Comparison of ENCODE assay signal across 19 mouse cellular contexts in the genomic region with DNA sequence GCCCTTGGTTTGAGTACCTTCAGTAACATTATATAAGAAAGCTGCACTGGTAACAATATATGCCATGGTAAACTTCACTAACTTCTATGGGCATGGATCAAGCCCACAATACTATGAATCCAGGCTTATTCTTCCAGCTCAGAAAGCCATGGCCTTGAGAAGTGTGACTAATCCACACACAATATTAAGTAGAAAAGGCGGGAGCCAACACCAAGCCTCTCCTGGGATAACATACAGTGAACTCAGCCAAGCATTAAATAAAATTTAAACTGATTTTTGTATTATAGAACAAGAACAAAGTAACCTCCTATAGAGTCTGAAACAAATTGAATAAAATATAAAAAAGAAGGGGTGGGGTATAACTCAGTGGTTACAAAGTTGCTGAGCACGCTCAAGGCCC.
A peak's percentile ranks its signal among the peaks of the same experiment; 100 is the strongest.
DNase-seq lines count a peak whose midpoint lies in the region; ATAC-seq lines count a peak whose summit lies in the region.
"Had no signal": no experiment of that assay in that cellular context is flagged by ENCODE, and none has a peak within 500 bp of the region (broad histone marks: within the 10 kb centered on the region; RNA-seq: fewer than 3 reads in every experiment).

No protein-coding gene starts in this region.

- H3K9ac ChIP-seq in hindbrain, embryonic 12.5 days: no peak overlapping the region
- H3K9ac ChIP-seq in hindbrain, embryonic 13.5 days: no peak overlapping the region
- no peak overlapping the region for H3K9ac ChIP-seq in midbrain, embryonic 13.5 days (replicated peaks)
- no peak overlapping the region for H3K9ac ChIP-seq in midbrain, embryonic 15.5 days
- H3K9ac ChIP-seq in hindbrain, embryonic 15.5 days: no peak overlapping the region
- H3K9ac ChIP-seq in kidney, embryonic 14.5 days (ENCODE audit: low read depth, low read length): no peak overlapping the region
- H3K9ac ChIP-seq: embryonic facial prominence, embryonic 12.5 days; forebrain, embryonic 15.5 days; heart, embryonic 13.5 days had no signal

- 44% methylated on average over 2 of the region's 2 CpGs for WGBS in hindbrain, embryonic 12.5 days
- WGBS in hindbrain, embryonic 13.5 days: 40% methylated on average over 2 of the region's 2 CpGs
- 43% methylated on average over 2 of the region's 2 CpGs for WGBS in midbrain, embryonic 13.5 days
- 31% methylated on average over 2 of the region's 2 CpGs for WGBS in midbrain, embryonic 15.5 days
- WGBS in hindbrain, embryonic 15.5 days: 56% methylated on average over 2 of the region's 2 CpGs
- 84% methylated on average over 2 of the region's 2 CpGs for WGBS in kidney, embryonic 14.5 days

- H3K27ac ChIP-seq in hindbrain, embryonic 12.5 days: no peak overlapping the region; the same call in 1 of the 2 replicates
- no peak overlapping the region for H3K27ac ChIP-seq in hindbrain, embryonic 13.5 days
- H3K27ac ChIP-seq in midbrain, embryonic 13.5 days: no peak overlapping the region
- no peak overlapping the region for H3K27ac ChIP-seq in midbrain, embryonic 15.5 days
- no peak overlapping the region for H3K27ac ChIP-seq in hindbrain, embryonic 15.5 days (replicated peaks)
- no peak overlapping the region for H3K27ac ChIP-seq in kidney, embryonic 14.5 days (ENCODE audit: low read depth, low read length)
- H3K27ac ChIP-seq: embryonic facial prominence, embryonic 12.5 days; forebrain, embryonic 15.5 days; heart, embryonic 13.5 days had no signal

- no peaks in the 10 kb centered on the region for H3K9me3 ChIP-seq in hindbrain, embryonic 12.5 days (replicated peaks)
- peaks cover 6% of the 10 kb centered on the region for H3K9me3 ChIP-seq in hindbrain, embryonic 13.5 days
- H3K9me3 ChIP-seq in midbrain, embryonic 13.5 days: no peaks in the 10 kb centered on the region; the same call in 1 of the 2 replicates
- no peaks in the 10 kb centered on the region for H3K9me3 ChIP-seq in midbrain, embryonic 15.5 days
- no peaks in the 10 kb centered on the region for H3K9me3 ChIP-seq in hindbrain, embryonic 15.5 days
- H3K9me3 ChIP-seq in kidney, embryonic 14.5 days (ENCODE audit: control insufficient read depth, low read length): 0 out of 2 replicates have a peak, but pooled peaks cover 8% of the 10 kb centered on the region
- H3K9me3 ChIP-seq: forebrain, embryonic 15.5 days had no signal

- peaks cover 7% of the 10 kb centered on the region; the same call in 1 of the 2 replicates for H3K4me1 ChIP-seq in hindbrain, embryonic 12.5 days
- H3K4me1 ChIP-seq in hindbrain, embryonic 13.5 days (replicated peaks): peaks cover 10% of the 10 kb centered on the region
- H3K4me1 ChIP-seq in midbrain, embryonic 13.5 days (replicated peaks): no peaks in the 10 kb centered on the region; the same call in 1 of the 2 replicates
- H3K4me1 ChIP-seq in midbrain, embryonic 15.5 days: no peaks in the 10 kb centered on the region
- H3K4me1 ChIP-seq in hindbrain, embryonic 15.5 days (replicated peaks): no peaks in the 10 kb centered on the region; the same call in 1 of the 2 replicates
- 0 out of 2 replicates have a peak, but pooled peaks cover 3% of the 10 kb centered on the region for H3K4me1 ChIP-seq in kidney, embryonic 14.5 days (ENCODE audit: control insufficient read depth, insufficient read depth, low read length)
- H3K4me1 ChIP-seq: forebrain, embryonic 15.5 days had no signal

- no peak overlapping the region for H3K4me3 ChIP-seq in hindbrain, embryonic 12.5 days
- no peak overlapping the region for H3K4me3 ChIP-seq in hindbrain, embryonic 13.5 days
- no peak overlapping the region for H3K4me3 ChIP-seq in midbrain, embryonic 13.5 days (replicated peaks)
- H3K4me3 ChIP-seq in midbrain, embryonic 15.5 days: no peak overlapping the region
- no peak overlapping the region for H3K4me3 ChIP-seq in hindbrain, embryonic 15.5 days
- H3K4me3 ChIP-seq in kidney, embryonic 14.5 days (ENCODE audit: low read length): no peak overlapping the region
- H3K4me3 ChIP-seq: embryonic facial prominence, embryonic 12.5 days; forebrain, embryonic 15.5 days; heart, embryonic 13.5 days had no signal

- no peak overlapping the region for H3K4me2 ChIP-seq in hindbrain, embryonic 12.5 days (replicated peaks)
- no peak overlapping the region for H3K4me2 ChIP-seq in hindbrain, embryonic 13.5 days
- H3K4me2 ChIP-seq in midbrain, embryonic 13.5 days (replicated peaks): no peak overlapping the region
- no peak overlapping the region for H3K4me2 ChIP-seq in midbrain, embryonic 15.5 days
- no peak overlapping the region for H3K4me2 ChIP-seq in hindbrain, embryonic 15.5 days
- no peak overlapping the region for H3K4me2 ChIP-seq in kidney, embryonic 14.5 days (replicated peaks; ENCODE audit: low read depth, low read length)
- H3K4me2 ChIP-seq: embryonic facial prominence, embryonic 12.5 days; forebrain, embryonic 15.5 days; heart, embryonic 13.5 days had no signal

- ATAC-seq in hindbrain, embryonic 12.5 days (ENCODE audit: low FRiP score): 0 out of 2 replicates have a peak, but pooled peaks have one; percentile 36
- ATAC-seq in hindbrain, embryonic 13.5 days (ENCODE audit: low FRiP score): no peak; the same call in 1 of the 2 replicates
- peak; percentile 60; the same call in 1 of the 2 replicates for ATAC-seq in midbrain, embryonic 13.5 days
- ATAC-seq in midbrain, embryonic 15.5 days (replicated peaks): no peak
- ATAC-seq in hindbrain, embryonic 15.5 days (ENCODE audit: low FRiP score, low read depth): peak; percentile 40; the same call in 1 of the 2 replicates
- no peak for ATAC-seq in kidney, embryonic 14.5 days (ENCODE audit: low FRiP score, low TSS enrichment)
- ATAC-seq: forebrain, embryonic 15.5 days; intestine, postnatal 0 days had no signal

- peak; percentile 16 for DNase-seq in NIH3T3 (ENCODE audit: low read depth)
- DNase-seq: adrenal gland, postnatal 10 days; cerebellum, adult 11 months; cerebellum, adult 8-10 months; cerebellum, postnatal 14 days; embryo, embryonic 11 days; gastrocnemius, postnatal 36 days; heart, adult 11 months; heart, postnatal 36 days had no signal

- H3K36me3 ChIP-seq in hindbrain, embryonic 12.5 days: no peaks in the 10 kb centered on the region
- H3K36me3 ChIP-seq in hindbrain, embryonic 13.5 days: 0 out of 2 replicates have a peak, but pooled peaks cover 4% of the 10 kb centered on the region
- H3K36me3 ChIP-seq in midbrain, embryonic 13.5 days: peaks cover 4% of the 10 kb centered on the region; the same call in 1 of the 2 replicates
- no peaks in the 10 kb centered on the region for H3K36me3 ChIP-seq in midbrain, embryonic 15.5 days (replicated peaks)
- no peaks in the 10 kb centered on the region for H3K36me3 ChIP-seq in hindbrain, embryonic 15.5 days
- H3K36me3 ChIP-seq in kidney, embryonic 14.5 days (ENCODE audit: control insufficient read depth, insufficient read depth, low read length): no peaks in the 10 kb centered on the region; the same call in 1 of the 2 replicates
- H3K36me3 ChIP-seq: embryonic facial prominence, embryonic 12.5 days; forebrain, embryonic 15.5 days had no signal

- no peaks in the 10 kb centered on the region for H3K27me3 ChIP-seq in hindbrain, embryonic 12.5 days
- no peaks in the 10 kb centered on the region for H3K27me3 ChIP-seq in hindbrain, embryonic 13.5 days
- no peaks in the 10 kb centered on the region for H3K27me3 ChIP-seq in midbrain, embryonic 13.5 days
- no peaks in the 10 kb centered on the region for H3K27me3 ChIP-seq in midbrain, embryonic 15.5 days (replicated peaks)
- no peaks in the 10 kb centered on the region for H3K27me3 ChIP-seq in hindbrain, embryonic 15.5 days
- H3K27me3 ChIP-seq in kidney, embryonic 14.5 days (ENCODE audit: control insufficient read depth, insufficient read depth, low read length): no peaks in the 10 kb centered on the region
- H3K27me3 ChIP-seq: embryonic facial prominence, embryonic 12.5 days; forebrain, embryonic 15.5 days; heart, embryonic 13.5 days had no signal

Comparison
In these comparisons a context has a peak if more than half of its experiments do, and no peak if none do; other contexts are left out.
1. ATAC-seq: peak in hindbrain, embryonic 12.5 days (single experiment), midbrain, embryonic 13.5 days (single experiment) and hindbrain, embryonic 15.5 days (single experiment); none in hindbrain, embryonic 13.5 days (single experiment), midbrain, embryonic 15.5 days (single experiment) and kidney, embryonic 14.5 days (single experiment).